Mouse (Mus musculus): ENCODE data around the gene Gm13128.
"Not testable (repeated sequence)": the region's sequence is repeated elsewhere in the genome, so short reads cannot be mapped to it uniquely, and the experiment has no call there.

The Gm13128 gene

GRCm38 (mm10) chr4:144329949-144330348 is at the start of gene Gm13128:
Gm13128 (plus strand) TSS chr4:144330249.
- not testable (repeated sequence) for DNase-seq (ENCODE audit: low spot score in 2 of 2)

GRCm38 (mm10) chr4:144280388-144280787 is 49.7 kb upstream of the Gm13128 start, which contains the start of gene Pramel5:
Pramel5 (minus strand) TSS chr4:144280488.
- not testable (repeated sequence) for DNase-seq (ENCODE audit: low spot score in 2 of 2)

- DNase-seq (ENCODE audit: low spot score in 2 of 2) = not testable (repeated sequence)
These were observed 30.6 kb upstream of the Gm13128 start for GRCm38 (mm10) chr4:144299414-144299813.

GRCm38 (mm10) chr4:144312666-144313460 is 17.2 kb upstream of the Gm13128 start:
- DNase-seq (ENCODE audit: low spot score in 2 of 2) = not testable (repeated sequence)

GRCm38 (mm10) chr4:144335856-144336255 is 5.8 kb downstream of the Gm13128 start:
- not testable (repeated sequence) for DNase-seq (ENCODE audit: low spot score in 2 of 2)

GRCm38 (mm10) chr4:144357642-144358041 is 27.6 kb downstream of the Gm13128 start, which contains the start of gene Gm13119:
Gm13119 (plus strand) TSS chr4:144357942.
- not testable (repeated sequence) for DNase-seq (ENCODE audit: low spot score in 2 of 2)

GRCm38 (mm10) chr4:144377911-144378310 is 47.9 kb downstream of the Gm13128 start, which contains the start of gene Pramef20:
Pramef20 (minus strand) TSS chr4:144377933.
- no peak for DNase-seq (ENCODE audit: low spot score in 2 of 2)

Data from spleen, postnatal 14 days (tissue).